Mouse (Mus musculus) heart, postnatal 14 days (tissue): ENCODE data around the gene Hyal3. TPM values are rescaled to one million over a fixed set of nuclear protein-coding genes. Genes with fewer than 3 reads are reported as not detected.

Source experiments
- DNase-seq, 2 experiments: peaks; one replicate each; pipeline ENCODE4 v3.0.0; 2021 to 2022
- intact Hi-C: fragments of 180-260 bp; cut with DNase I; formaldehyde crosslinking; loops from one replicate; pipeline ENCODE4 v1.15.1; 2025
- total RNA-seq, 2 experiments: library from RNA; stranded (reverse); gene quantifications; 2 replicates each; pipeline ENCODE4 v1.2.3; 2021

The Hyal3 gene
- total RNA-seq, 2 experiments from 2014 or later: 0.31 to 0.49 TPM

GRCm38 (mm10) chr9:107611456-107612190 is 31.0 kb downstream of the Hyal3 start:
- intact Hi-C loops: no loop called here
- DNase-seq: no peak

- intact Hi-C loops: no loop called here
- peak; percentile 100 for DNase-seq
Measured at GRCm38 (mm10) chr9:107612191-107612944, 31.8 kb downstream of the Hyal3 start.

- intact Hi-C loops: no loop called here
- no peak for DNase-seq
Measured at GRCm38 (mm10) chr9:107612945-107613569, 32.4 kb downstream of the Hyal3 start.

- no peak for DNase-seq
- intact Hi-C loops: no loop called here
Measured at GRCm38 (mm10) chr9:107615035-107615434, 34.4 kb downstream of the Hyal3 start.

GRCm38 (mm10) chr9:107617461-107617860 is 36.8 kb downstream of the Hyal3 start:
- no peak for DNase-seq

GRCm38 (mm10) chr9:107618098-107618497 is 37.5 kb downstream of the Hyal3 start:
- DNase-seq: no peak
- intact Hi-C loops: no loop called here

More at GRCm38 (mm10) chr9:107617461-107617860, 36.8 kb downstream of the Hyal3 start:
- intact Hi-C loops: no loop called here

GRCm38 (mm10) chr9:107618778-107619545 is 38.3 kb downstream of the Hyal3 start:
- DNase-seq: peak; percentile 51 to 67
- intact Hi-C loops: no loop called here

GRCm38 (mm10) chr9:107619546-107619879 is 38.9 kb downstream of the Hyal3 start:
- DNase-seq: no peak
- intact Hi-C loops: no loop called here

- intact Hi-C loops: no loop called here
- no peak for DNase-seq
Measured at GRCm38 (mm10) chr9:107620954-107621353, 40.3 kb downstream of the Hyal3 start.

- intact Hi-C loops: no loop called here
- DNase-seq: no peak
Measured at GRCm38 (mm10) chr9:107624539-107624938, 43.9 kb downstream of the Hyal3 start.

- intact Hi-C loops: no loop called here
- no peak for DNase-seq
Measured at GRCm38 (mm10) chr9:107624951-107625350, 44.3 kb downstream of the Hyal3 start.

GRCm38 (mm10) chr9:107625351-107626128 is 44.9 kb downstream of the Hyal3 start:
- intact Hi-C loops: loop anchor here (2.0 kb wide), 1 partner anchor 23 kb away; no protein-coding TSS in a partner anchor
- no peak for DNase-seq

- intact Hi-C loops: loop anchor here (2.0 kb wide), 1 partner anchor 24 kb away; no protein-coding TSS in a partner anchor
- DNase-seq: no peak
Measured at GRCm38 (mm10) chr9:107626158-107626843, 45.7 kb downstream of the Hyal3 start.

GRCm38 (mm10) chr9:107626844-107627277 is 46.2 kb downstream of the Hyal3 start:
- intact Hi-C loops: loop anchor here (2.0 kb wide), 1 partner anchor 24 kb away; no protein-coding TSS in a partner anchor
- peak; percentile 87 to 93 for DNase-seq

GRCm38 (mm10) chr9:107627387-107628255 is 47.0 kb downstream of the Hyal3 start:
- DNase-seq: no peak
- intact Hi-C loops: loop anchor here (2.0 kb wide), 1 partner anchor 25 kb away; no protein-coding TSS in a partner anchor

- intact Hi-C loops: no loop called here
- peak; percentile 67 to 70 for DNase-seq
Measured at GRCm38 (mm10) chr9:107628721-107629410, 48.2 kb downstream of the Hyal3 start.

GRCm38 (mm10) chr9:107629411-107629730 is 48.8 kb downstream of the Hyal3 start:
- intact Hi-C loops: no loop called here
- no peak for DNase-seq
